Mouse (Mus musculus) stomach, embryonic 15.5 days (tissue): ENCODE results near the gene Sspn. TPM values are rescaled to one million over a fixed set of nuclear protein-coding genes. Genes with fewer than 3 reads are reported as not detected.

Experiments
- ATAC-seq: fragments of 200-750 bp; cut with Nextera tagmentation; 2 replicates; pipeline ENCODE4 v1.8.0; 2017; ENCODE audit warnings: low read depth, moderate number of reproducible peaks, moderate TSS enrichment; ENCODE audit not compliant: insufficient read depth, low FRiP score
- H3K27ac ChIP-seq: fragments of 300-500 bp; sonication (generic); 2 replicates; pipeline ENCODE4 v1.5.1; 2015; ENCODE audit warnings: mild to moderate bottlenecking, inconsistent platforms
- H3K27me3 ChIP-seq: fragments of 300-500 bp; sonication (generic); replicated peaks from 2 replicates; pipeline ENCODE4 v1.6.1; 2015; ENCODE audit warnings: inconsistent platforms
- H3K36me3 ChIP-seq: fragments of 300-500 bp; sonication (generic); 2 replicates; pipeline ENCODE4 v1.6.1; 2015; ENCODE audit warnings: inconsistent platforms
- H3K4me1 ChIP-seq: fragments of 300-500 bp; sonication (generic); 2 replicates; pipeline ENCODE4 v1.6.1; 2015; ENCODE audit warnings: inconsistent platforms
- H3K4me2 ChIP-seq: fragments of 300-500 bp; sonication (generic); 2 replicates; pipeline ENCODE4 v1.6.1; 2015; ENCODE audit warnings: mild to moderate bottlenecking, inconsistent platforms
- H3K4me3 ChIP-seq: fragments of 300-500 bp; sonication (generic); replicated peaks from 2 replicates; pipeline ENCODE4 v1.5.1; 2015; ENCODE audit warnings: inconsistent platforms
- H3K9ac ChIP-seq: fragments of 300-500 bp; sonication (generic); 2 replicates; pipeline ENCODE4 v1.6.1; 2015; ENCODE audit warnings: inconsistent platforms
- H3K9me3 ChIP-seq: fragments of 300-500 bp; sonication (generic); 2 replicates; pipeline ENCODE4 v1.6.1; 2016; ENCODE audit warnings: inconsistent platforms
- WGBS: fragments of 180-500 bp; shearing (Covaris S2); methylation state at CpG from one replicate; pipeline ENCODE4 v1.1.7; 2015; 5-methylcytosine and 5-hydroxymethylcytosine counted together
- polyA plus RNA-seq: library from polyadenylated mRNA; unstranded; fragments of >200 nt; fragmentation: Nextera tagmentation; extraction: Ambion mirVana; gene quantifications from 2 replicates; pipeline ENCODE4 v1.2.1, GENCODE M21; 2015

Gene Sspn
- polyA plus RNA-seq, 1 experiment from 2014 or later = 11.9 TPM

DNA sequence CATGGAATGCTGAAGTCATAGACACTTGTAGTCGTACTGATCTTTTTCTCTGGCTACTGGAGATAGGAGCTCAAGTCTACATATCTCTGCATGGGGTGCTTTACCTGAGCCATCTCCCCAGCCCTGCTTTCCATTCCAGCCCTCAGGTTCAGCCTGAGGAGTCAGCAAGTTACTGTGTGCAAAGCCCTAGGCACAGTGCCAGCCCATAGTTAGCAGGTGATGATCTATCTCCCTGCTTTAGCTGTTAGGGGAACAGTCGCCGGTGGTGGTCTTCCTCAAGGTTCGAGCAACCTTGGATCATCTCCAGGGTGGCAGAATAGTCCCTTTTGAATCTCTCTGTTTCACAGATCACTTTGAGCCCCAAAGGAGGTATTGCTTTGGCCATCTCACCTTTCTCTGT is 5.1 kb downstream of the Sspn start:
- WGBS = 84% methylated on average over 4 of the region's 4 CpGs
- ATAC-seq = no peak

DNA sequence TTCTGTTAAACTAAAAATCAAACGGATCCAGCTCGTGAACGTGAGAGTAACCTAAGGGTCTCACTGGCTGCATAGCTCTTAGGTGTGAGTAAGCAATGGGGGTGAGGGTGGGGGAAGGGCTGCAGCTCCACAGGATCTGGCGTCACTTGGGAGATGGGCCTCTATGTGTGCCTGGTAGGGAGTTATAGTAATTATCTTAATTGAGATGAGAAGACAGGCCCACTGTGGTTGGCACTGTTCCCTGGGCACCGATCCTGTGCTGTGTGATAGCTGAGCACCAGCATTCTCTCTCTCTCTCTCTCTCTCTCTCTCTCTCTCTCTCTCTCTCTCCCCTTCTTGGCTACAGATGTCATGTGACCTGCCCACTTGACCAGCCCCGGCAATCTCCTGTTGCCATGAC is 9.4 kb downstream of the Sspn start:
- WGBS = 66% methylated on average over 6 of the region's 6 CpGs
- H3K4me3 ChIP-seq = no peak overlapping the region
- no peak for ATAC-seq

More for the DNA sequence above, 5.1 kb downstream of the Sspn start:
- H3K4me1 ChIP-seq = 0 out of 2 replicates have a peak, but pooled peaks cover 9% of the 10 kb centered on the region
- H3K27ac ChIP-seq = no peak overlapping the region
- H3K36me3 ChIP-seq = no peaks in the 10 kb centered on the region
- H3K9ac ChIP-seq = no peak overlapping the region
- H3K9me3 ChIP-seq = no peaks in the 10 kb centered on the region
- no peak overlapping the region for H3K4me2 ChIP-seq
- H3K4me3 ChIP-seq = no peak overlapping the region
- no peaks in the 10 kb centered on the region for H3K27me3 ChIP-seq

DNA sequence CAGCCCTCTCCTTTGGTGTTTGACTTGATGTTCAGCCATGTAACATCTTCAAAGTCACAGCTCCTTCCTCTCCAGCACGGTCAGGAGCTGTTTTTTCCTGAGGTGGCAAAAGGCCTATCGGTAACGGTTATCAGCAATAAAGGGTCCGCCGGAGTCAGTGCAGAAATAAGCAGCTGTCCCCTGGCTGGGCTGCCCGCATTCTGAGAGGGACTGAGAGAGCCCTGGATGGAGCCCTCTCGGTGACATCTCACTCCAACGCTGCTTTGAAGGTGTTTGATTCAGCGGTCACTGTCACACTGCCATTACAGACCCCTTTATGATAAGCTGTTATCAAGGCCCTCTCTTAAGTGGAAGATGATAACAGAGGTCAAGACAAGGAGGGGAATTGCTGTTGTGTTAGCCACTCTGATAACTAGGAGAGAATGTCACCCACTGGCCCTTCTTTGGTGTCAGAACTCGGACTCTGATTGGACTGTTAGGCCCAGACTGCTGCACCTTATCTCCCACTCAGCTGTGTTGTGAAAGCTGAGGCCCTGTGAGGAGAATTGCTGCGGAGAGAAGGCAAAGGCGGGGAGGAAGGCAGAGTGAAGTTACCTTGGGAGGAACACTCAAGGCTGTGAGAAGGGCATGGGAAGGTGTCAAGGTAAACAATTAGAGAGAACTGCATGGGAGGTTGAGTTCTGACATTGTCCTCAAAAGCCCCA is 11.0 kb downstream of the Sspn start:
- Histone ChIP-seq H3K27me3 (no peaks in the 10 kb centered on the region), H3K4me2 (no peak overlapping the region), H3K9ac (no peak overlapping the region), H3K4me1 (no peaks in the 10 kb centered on the region; the same call in 1 of the 2 replicates), H3K27ac (no peak overlapping the region), H3K9me3 (no peaks in the 10 kb centered on the region), H3K4me3 (no peak overlapping the region), H3K36me3 (no peaks in the 10 kb centered on the region)
- ATAC-seq = no peak
- 56% methylated on average over 12 of the region's 12 CpGs for WGBS

More for the DNA sequence above, 9.4 kb downstream of the Sspn start:
- no peak overlapping the region for H3K9ac ChIP-seq
- no peaks in the 10 kb centered on the region for H3K9me3 ChIP-seq
- 0 out of 2 replicates have a peak, but pooled peaks cover 6% of the 10 kb centered on the region for H3K4me1 ChIP-seq
- H3K27ac ChIP-seq = no peak overlapping the region
- H3K27me3 ChIP-seq = no peaks in the 10 kb centered on the region
- no peak overlapping the region for H3K4me2 ChIP-seq
- H3K36me3 ChIP-seq = no peaks in the 10 kb centered on the region

DNA sequence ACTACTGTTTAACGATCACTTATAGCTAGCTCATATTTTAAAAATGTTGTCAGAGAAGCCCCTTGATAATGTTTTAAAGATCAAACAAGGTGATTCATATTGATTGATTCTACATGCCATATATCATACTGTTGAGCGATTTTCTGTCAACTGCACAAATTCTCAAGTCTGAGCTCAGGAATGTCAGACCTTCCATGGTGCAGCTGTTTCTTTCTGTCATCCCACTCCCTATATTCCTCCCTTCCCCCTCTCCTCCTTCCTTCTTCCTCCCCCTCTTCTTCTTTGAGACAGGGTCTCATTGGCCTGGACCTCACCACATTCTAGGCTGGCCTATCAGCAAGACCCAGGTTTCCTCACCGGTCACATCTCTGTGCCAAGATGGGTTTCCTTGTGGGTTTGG is 12.0 kb downstream of the Sspn start:
- Histone ChIP-seq H3K9ac (no peak overlapping the region), H3K4me1 (no peaks in the 10 kb centered on the region; the same call in 1 of the 2 replicates), H3K27ac (no peak overlapping the region), H3K36me3 (no peaks in the 10 kb centered on the region), H3K9me3 (no peaks in the 10 kb centered on the region), H3K4me2 (no peak overlapping the region), H3K4me3 (no peak overlapping the region), H3K27me3 (no peaks in the 10 kb centered on the region)
- ATAC-seq = no peak
- WGBS = 51% methylated on average over 3 of the region's 3 CpGs

DNA sequence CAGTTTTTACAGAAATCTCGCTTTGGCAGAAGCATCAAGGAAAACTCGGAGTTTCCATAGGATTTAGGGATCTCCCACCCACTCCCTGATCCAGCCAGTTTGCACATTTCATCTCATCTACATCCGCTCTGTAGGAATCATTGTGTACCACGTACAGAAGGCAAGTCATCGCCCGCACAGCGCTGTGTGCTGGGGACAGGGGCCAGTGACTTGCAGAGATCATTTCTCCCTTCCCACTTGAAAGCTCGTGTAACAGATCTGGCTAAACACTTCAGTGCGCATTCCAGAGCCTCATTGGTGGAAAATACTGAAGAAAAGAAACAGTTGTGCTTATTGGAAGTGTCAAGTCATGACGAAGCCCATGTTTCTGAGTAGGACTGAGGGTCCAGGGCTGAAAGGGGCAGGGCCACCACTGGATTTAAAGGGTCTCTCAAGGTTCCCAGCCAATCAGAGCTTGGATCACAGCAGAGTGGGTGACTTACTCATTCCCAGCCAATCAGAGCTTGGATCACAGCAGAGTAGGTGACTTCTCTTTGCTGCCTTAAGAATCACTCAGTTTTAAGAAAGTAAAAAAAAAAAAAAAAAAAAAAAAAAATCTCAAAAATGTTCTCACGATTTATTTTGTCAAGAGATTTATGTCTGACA is 14.4 kb downstream of the Sspn start:
- Histone ChIP-seq H3K9ac (no peak overlapping the region), H3K4me1 (no peaks in the 10 kb centered on the region; the same call in 1 of the 2 replicates), H3K4me2 (no peak overlapping the region), H3K36me3 (no peaks in the 10 kb centered on the region), H3K9me3 (no peaks in the 10 kb centered on the region), H3K27ac (no peak overlapping the region), H3K27me3 (no peaks in the 10 kb centered on the region), H3K4me3 (no peak overlapping the region)
- ATAC-seq = no peak; the same call in 1 of the 2 replicates
- WGBS = 56% methylated on average over 11 of the region's 11 CpGs

DNA sequence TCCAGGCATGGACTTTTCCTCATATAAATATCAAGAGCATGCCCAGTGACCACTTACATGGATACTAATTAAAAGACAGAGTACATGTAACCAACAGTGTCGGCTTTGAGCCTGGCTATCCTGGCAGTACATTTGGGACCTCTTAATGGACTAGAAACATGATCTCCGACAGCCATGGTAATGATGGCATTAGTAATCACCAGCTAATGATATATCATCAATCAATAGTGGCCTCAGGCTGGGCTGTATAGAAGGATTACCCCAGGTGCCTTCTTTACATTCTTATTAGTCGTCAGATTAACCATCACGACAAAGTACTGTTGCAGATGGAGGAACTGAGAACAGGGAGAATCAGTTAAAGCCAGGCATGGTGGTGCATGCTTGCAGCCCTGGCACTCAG is 17.6 kb downstream of the Sspn start:
- Histone ChIP-seq H3K9ac (no peak overlapping the region), H3K9me3 (no peaks in the 10 kb centered on the region), H3K27me3 (no peaks in the 10 kb centered on the region), H3K4me1 (no peaks in the 10 kb centered on the region; the same call in 1 of the 2 replicates), H3K4me2 (no peak overlapping the region), H3K36me3 (no peaks in the 10 kb centered on the region), H3K4me3 (no peak overlapping the region), H3K27ac (no peak overlapping the region)
- ATAC-seq = no peak
- WGBS = 50% methylated on average over 4 of the region's 4 CpGs

DNA sequence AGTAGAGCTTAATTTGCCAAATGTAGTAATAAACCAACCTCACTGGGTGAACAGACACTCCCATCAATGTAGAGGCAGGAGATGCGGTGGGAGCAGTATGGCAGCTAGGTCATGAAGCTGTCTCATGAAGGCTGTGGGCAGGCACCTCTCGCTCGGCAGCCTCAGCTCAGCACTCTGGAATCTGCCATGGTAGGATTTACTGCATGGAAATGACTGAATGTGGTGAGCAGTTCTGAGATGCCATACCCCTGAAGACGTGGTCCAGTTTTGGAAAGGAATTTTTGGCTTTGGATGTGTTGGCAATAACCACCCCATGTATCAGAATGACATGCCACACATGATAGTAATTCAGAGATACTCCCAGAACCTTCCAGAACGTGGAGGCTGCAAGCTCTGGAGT is 19.2 kb downstream of the Sspn start:
- Histone ChIP-seq H3K36me3 (no peaks in the 10 kb centered on the region), H3K4me2 (no peak overlapping the region), H3K4me3 (no peak overlapping the region), H3K27me3 (no peaks in the 10 kb centered on the region), H3K9me3 (no peaks in the 10 kb centered on the region), H3K9ac (no peak overlapping the region), H3K27ac (no peak overlapping the region), H3K4me1 (no peaks in the 10 kb centered on the region; the same call in 1 of the 2 replicates)
- ATAC-seq = no peak
- WGBS = 76% methylated on average over 5 of the region's 5 CpGs

DNA sequence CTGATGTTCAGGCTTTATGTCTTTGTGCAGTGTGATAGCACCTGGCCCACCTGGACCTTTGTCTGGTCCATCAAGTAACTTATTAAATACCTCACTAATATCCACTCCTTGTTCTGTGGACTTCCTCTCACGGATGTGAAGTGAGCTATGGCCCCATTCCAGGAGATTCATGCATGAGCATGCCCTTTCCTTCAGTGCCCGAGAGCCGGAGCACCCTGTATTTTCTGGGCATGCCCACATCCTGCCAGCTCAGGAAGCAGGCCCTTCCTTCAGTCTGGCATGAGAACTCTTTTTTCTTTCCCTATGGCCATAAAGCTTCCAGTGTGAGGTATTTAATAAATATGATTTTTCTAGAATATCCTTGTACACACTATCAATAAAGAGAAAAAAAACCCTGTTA is 21.2 kb downstream of the Sspn start:
- no peak for ATAC-seq
- WGBS = 70% methylated on average over 3 of the region's 3 CpGs
- Histone ChIP-seq H3K9ac (no peak overlapping the region), H3K4me2 (no peak overlapping the region), H3K27me3 (no peaks in the 10 kb centered on the region), H3K4me1 (no peaks in the 10 kb centered on the region), H3K9me3 (no peaks in the 10 kb centered on the region), H3K4me3 (no peak overlapping the region), H3K36me3 (no peaks in the 10 kb centered on the region), H3K27ac (no peak overlapping the region)

DNA sequence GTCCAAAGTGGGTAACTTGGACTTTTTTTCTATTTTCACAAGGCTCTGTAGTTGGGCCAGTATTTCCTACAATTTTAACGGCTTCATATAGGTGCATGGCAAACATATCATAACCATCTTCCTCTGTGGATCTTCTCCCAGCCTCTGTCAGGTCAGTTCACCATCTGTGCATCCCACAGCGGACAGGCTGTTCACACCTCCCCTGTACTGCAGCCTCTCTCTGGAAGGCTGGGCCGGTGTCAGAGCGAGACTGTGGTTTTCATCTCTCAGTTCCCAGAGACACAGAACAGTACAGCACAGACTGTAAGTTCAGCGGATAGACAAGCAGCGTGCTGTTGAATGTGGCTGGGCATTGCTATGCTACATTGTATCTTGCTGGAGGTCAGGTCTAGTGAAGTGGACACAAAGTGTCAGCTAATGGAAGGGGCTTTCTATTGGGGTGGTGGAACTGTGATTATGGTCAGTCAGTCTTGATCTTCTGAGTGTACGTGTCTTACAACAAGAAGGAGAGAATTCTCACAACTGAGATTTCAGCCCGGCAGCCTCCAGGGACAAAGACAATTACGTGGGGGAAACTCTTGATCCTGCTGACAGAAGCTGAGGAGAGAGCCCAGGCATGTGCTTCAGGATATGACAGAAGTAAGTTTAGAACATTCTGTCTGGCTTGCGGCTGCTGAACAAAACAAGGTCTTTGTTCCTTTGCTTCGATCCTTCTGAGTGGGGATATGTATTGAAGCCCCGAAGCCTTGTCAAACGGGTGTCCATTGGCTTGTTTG is 21.9 kb downstream of the Sspn start:
- no peaks in the 10 kb centered on the region for H3K27me3 ChIP-seq
- H3K4me1 ChIP-seq = no peaks in the 10 kb centered on the region
- no peak overlapping the region for H3K27ac ChIP-seq
- H3K9me3 ChIP-seq = no peaks in the 10 kb centered on the region
- ATAC-seq = no peak
- H3K36me3 ChIP-seq = no peaks in the 10 kb centered on the region
- H3K4me2 ChIP-seq = no peak overlapping the region
- H3K4me3 ChIP-seq = no peak overlapping the region
- 78% methylated on average over 13 of the region's 13 CpGs for whole genome bisulfite sequencing
- no peak overlapping the region for H3K9ac ChIP-seq

DNA sequence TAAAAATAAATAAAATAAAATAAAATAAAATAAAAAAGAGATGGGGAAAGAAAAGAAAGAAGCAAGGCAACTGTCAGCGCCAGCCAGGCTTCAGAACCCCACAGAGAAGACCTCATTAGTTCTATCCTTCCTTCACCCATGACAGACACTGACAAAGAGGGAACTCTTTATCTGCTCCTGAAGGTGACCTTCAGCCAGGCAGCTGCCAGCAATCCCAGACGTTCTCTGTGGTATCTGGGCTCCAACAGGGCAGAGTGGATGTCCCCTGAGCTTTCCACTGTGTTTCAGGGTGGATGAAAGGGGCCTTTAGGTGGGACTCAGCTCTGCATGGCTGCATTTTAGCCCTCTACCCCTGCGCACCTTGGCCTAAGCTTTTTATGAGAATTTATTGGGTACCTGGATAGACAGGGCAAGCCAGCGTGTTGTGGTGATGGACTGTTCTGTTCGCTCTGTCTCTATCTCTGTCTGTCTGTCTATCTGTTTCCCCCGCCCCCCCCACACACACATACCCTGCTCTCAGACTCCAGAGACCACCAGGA is 26.1 kb downstream of the Sspn start:
- WGBS = 77% methylated on average over 6 of the region's 6 CpGs
- H3K4me2 ChIP-seq = no peak overlapping the region
- no peak for ATAC-seq
- no peaks in the 10 kb centered on the region for H3K9me3 ChIP-seq
- no peak overlapping the region for H3K27ac ChIP-seq
- no peak overlapping the region for H3K4me3 ChIP-seq
- H3K9ac ChIP-seq = no peak overlapping the region
- no peaks in the 10 kb centered on the region for H3K36me3 ChIP-seq
- no peaks in the 10 kb centered on the region for H3K4me1 ChIP-seq
- H3K27me3 ChIP-seq = no peaks in the 10 kb centered on the region

DNA sequence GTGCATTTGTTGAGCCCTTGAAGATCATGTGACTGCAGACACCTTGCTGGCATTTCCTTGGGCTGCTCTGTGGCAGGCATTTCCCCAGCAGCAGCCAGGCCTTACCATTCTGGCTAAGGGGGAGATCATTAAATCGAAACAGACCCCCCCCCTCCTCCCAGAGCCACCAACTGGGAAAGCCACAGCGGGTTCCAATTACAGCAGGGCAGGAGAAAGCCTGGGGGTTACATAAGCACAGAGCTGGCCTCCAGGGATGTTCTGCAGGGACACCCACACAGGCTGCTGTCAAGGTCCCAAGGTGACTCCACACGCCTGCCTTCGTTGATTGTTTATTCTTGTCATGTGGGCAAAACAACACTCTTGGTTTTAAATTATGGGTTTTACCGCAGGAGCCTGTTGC is 26.6 kb downstream of the Sspn start:
- no peak overlapping the region for H3K27ac ChIP-seq
- no peaks in the 10 kb centered on the region for H3K27me3 ChIP-seq
- ATAC-seq = no peak
- H3K4me1 ChIP-seq = no peaks in the 10 kb centered on the region
- H3K9ac ChIP-seq = no peak overlapping the region
- no peak overlapping the region for H3K4me2 ChIP-seq
- 51% methylated on average over 5 of the region's 5 CpGs for WGBS
- no peaks in the 10 kb centered on the region for H3K9me3 ChIP-seq
- H3K4me3 ChIP-seq = no peak overlapping the region
- no peaks in the 10 kb centered on the region for H3K36me3 ChIP-seq

DNA sequence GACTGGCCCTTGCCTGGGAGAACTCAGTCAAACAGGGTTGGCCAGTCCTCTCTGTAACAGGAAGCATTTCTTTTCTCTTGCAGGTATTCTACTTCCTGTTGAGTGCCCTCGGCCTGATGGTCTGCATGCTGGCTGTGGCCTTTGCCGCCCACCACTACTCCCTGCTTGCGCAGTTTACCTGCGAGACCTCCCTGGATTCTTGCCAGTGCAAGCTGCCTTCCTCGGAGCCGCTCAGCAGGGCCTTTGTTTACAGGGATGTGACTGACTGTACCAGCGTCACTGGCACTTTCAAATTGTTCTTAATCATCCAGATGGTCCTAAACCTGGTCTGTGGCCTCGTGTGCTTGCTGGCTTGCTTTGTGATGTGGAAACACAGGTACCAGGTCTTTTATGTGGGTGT is 29.6 kb downstream of the Sspn start:
- Histone ChIP-seq H3K9me3 (no peaks in the 10 kb centered on the region), H3K4me1 (no peaks in the 10 kb centered on the region), H3K9ac (no peak overlapping the region), H3K27me3 (no peaks in the 10 kb centered on the region), H3K4me2 (no peak overlapping the region), H3K36me3 (no peaks in the 10 kb centered on the region), H3K27ac (no peak overlapping the region), H3K4me3 (no peak overlapping the region)
- 51% methylated on average over 8 of the region's 8 CpGs for WGBS
- no peak for ATAC-seq
